Mouse (Mus musculus) kidney, postnatal 4 days (tissue): ENCODE measurements around the gene Tcta.
A peak's percentile ranks its signal among the peaks of the same experiment; 100 is the strongest.
"Not testable (repeated sequence)": the region's sequence is repeated elsewhere in the genome, so short reads cannot be mapped to it uniquely, and the experiment has no call there.

Experiments
- DNase-seq, 2 experiments: peaks; one replicate each; pipeline ENCODE4 v3.0.0; 2021; ENCODE audit warnings: mixed read lengths in 2 of 2

Tcta gene

GRCm38 (mm10) chr9:108308141-108308540 is 2.2 kb upstream of the Tcta start:
- no peak for DNase-seq

- no peak for DNase-seq
These were observed 1.3 kb upstream of the Tcta start for GRCm38 (mm10) chr9:108307021-108307807.

DNA sequence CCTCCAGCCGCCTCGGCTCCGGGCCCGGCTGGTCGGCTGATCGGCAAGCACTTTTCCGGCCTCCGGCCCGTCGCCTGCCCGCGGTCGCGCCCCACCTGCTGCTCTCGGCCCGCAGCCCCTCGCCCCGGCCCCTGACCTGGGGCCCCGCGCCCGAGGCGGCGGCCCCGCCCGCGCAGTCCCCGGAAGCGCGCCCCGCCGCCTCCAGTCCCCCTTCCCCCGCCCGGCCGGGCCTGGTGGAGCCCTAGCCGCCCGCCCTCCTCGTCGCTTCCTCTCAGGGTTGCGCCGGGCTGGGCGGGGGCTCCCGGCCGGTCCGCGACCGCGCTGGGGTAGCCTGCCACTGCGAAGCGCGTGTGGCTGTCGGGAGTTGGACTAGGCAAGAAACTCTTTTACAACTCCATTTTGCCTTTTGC is 616 bp upstream of the Tcta start:
- peak; percentile 86 to 92 for DNase-seq

DNA sequence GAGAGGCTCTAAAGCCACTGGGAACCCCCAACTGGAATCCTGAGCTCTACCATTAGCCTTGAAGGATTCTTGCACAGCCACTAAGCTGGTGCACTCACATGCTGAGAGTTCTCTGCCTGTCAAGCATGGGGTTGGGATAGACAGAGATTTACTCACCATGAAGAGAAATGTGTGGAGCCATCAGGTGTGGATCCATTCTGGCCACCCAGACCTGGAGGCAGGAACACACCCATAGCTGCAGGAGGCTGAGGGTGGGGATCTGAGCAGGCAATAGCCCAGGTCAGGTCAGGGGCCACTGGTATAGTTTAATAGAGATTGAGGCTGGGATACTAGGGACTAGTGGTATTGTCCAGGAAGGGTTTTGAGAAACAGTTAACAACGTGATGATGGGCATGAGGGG is 790 bp downstream of the Tcta start:
- peak in 1 of 2 experiments; percentile 14 for DNase-seq

GRCm38 (mm10) chr9:108304716-108305115 is 1.2 kb downstream of the Tcta start:
- DNase-seq = no peak

- no peak for DNase-seq
These were observed 4.1 kb downstream of the Tcta start for GRCm38 (mm10) chr9:108301853-108302252.

- peak; percentile 73 to 84 for DNase-seq
These were observed 9.3 kb downstream of the Tcta start, which contains the start of gene Amt for GRCm38 (mm10) chr9:108296453-108297355. Gene Amt (plus strand): TSS chr9:108296853.

DNA sequence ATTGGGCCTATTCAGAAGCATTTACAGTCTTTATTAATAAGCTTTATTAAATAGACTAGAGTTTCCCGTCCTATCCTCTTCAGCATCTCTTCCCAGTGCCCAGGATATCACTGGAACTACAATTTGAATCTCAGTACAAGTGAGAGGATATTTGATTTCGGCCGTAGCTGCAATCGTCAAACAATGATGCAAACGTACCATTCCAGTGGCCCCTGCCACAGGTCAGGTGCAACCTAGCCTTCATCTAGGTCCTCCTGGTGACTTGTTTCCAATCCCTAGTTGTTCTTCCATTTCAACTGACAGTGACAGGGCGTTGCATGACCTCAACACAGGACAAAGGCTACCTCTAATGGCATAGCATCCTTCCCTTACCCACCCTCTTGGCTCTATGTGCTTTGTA is 15.2 kb downstream of the Tcta start:
- DNase-seq = no peak

DNA sequence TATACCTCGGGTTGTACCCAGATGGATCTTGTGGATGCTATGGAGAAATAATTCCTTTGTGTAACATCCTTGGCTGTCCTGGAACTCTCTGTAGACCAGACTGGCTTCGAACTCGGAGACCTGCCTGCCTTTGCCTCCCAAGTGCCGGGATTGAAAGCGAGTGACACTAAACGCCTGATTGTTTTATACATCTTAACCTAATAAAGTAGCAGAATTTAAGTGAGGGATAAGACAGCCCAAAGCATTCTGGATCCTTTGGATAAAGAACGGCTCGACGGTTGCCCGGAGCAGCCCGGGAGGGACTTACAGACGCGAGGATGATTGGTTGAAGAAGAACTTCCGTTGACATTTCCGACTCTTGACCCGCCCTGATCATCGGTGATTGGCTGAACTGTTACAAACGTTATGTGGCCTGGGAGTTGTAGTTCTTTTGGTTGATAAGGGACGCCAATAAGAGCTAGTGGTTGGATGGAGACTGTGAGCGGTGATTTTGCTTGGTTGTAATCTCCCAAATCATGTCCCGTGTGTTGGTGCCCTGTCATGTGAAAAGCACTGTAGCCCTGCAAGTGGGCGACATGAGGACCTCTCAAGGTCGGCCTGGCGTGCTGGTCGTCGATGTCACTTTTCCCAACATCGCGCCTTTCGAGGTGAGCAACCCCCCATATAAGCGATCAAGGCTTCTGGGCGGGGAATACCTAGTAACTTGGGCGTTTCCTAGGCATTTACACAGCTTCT is 15.8 kb downstream of the Tcta start, which contains the start of gene Nicn1:
Gene Nicn1, plus strand, starts transcription at position 414 of the 735 bp plus-strand sequence.
- DNase-seq = peak; percentile 88 to 94

DNA sequence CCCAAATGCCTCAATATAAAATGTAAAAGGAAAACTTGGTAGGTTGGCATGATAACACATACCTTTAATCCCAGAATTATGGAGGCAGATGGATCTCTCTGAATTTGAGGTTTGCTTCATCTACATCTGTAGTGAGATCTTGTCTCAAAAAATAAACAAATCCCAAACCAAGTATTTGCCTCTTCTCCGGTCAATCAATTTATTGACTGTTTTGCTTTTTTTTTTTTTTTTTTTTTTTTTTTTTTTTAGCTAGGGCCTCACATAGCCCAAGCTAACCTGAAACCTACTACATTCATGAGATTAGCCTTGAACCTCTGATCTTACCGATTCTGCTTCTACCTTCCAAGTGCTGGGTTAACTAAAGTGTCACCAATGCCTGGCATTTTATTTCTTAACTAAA is 16.6 kb downstream of the Tcta start:
- DNase-seq = no peak

DNA sequence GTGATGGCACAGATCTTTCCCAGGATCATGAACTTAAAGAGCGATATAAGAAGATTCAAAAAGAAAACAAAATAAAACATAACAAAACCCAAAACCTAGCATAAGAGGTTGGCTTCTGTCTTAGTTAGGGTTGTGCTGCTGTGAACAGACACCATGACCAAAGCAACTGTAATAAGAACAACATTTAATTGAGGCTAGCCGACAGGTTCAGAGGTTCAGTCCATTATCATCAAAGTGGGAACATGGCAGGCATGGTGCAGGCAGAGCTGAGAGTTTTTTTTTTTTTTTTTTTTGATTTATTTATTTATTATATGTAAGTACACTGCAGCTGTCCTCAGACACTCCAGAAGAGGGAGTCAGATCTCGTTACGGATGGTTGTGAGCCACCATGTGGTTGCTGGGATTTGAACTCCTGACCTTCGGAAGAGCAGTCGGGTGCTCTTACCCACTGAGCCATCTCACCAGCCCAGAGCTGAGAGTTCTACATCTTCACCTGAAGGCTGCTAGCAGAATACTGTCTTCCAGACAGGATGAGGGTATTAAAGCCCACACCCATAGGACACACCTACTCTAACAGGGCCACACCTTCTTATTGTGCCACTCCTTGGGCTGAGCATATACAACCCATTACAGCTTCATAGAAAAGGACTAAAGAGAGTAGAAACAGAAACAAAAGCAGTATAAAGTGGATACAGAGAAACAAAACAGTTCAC is 18.3 kb downstream of the Tcta start:
- not testable (repeated sequence) for DNase-seq

DNA sequence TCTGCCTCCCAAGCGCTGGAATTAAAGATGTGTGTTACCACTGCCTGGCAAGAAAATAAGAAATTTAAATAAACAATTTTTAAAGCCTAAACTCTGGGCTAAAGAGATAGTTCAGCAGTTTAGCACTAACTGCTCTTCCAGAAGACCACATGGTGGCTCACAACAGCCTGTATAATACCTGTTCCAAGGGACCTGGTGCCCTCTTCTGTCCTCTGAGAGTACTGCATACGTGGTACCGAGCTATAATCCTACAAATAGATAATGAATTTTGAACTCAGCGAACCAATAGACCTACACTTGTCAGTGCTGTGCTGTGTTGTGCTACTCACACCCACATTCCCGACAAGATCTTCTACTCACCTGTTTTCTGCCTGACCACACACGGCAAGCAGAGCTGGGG is 21.6 kb downstream of the Tcta start:
- peak; percentile 88 for DNase-seq

GRCm38 (mm10) chr9:108280071-108280828 is 25.7 kb downstream of the Tcta start:
- peak; percentile 81 to 85 for DNase-seq

GRCm38 (mm10) chr9:108278697-108279450 is 27.1 kb downstream of the Tcta start:
- DNase-seq = peak; percentile 69 to 71

DNA sequence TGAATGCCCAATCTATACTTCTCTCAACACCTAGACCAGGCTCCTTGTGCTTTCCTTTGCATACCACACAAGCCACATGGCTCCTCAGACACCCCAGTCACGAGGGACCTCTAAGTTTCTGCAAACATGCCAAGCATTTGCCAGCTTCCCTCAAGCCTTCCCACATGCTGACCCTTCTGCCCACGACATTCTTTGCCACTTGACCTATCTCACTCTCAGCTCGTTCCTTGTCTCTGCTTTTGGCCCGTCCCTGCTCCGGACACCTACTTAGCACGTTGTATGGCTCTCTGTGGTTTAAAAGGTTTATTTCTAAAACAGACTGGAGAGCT is 30.7 kb downstream of the Tcta start:
- DNase-seq = peak; percentile 24 to 44

GRCm38 (mm10) chr9:108274476-108275330 is 31.3 kb downstream of the Tcta start:
- DNase-seq = peak; percentile 29 to 55

GRCm38 (mm10) chr9:108273485-108273884 is 32.5 kb downstream of the Tcta start:
- no peak for DNase-seq

DNA sequence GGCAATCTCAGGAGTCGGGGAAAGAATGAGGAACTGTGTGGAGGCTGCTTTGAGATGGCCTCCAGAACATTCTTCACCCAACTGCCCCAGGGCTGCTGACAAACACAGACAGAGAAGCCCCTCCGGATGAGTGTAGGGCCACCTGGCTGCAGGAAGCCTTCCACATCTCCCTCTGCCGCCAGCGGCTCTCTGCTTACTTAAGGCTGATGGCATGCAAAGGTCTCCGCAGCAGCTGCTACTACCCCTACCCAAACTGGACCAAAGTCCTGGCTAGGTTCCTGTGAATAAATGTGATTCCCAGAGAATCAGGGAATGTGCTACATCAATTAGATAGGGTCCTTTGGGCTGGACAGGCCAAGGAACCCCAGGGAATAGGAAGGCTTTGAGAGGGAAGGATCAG is 33.3 kb downstream of the Tcta start:
- DNase-seq = no peak

- DNase-seq = peak in 1 of 2 experiments; percentile 21
These were observed 34.0 kb downstream of the Tcta start for GRCm38 (mm10) chr9:108271941-108272340.

GRCm38 (mm10) chr9:108268701-108269100 is 37.3 kb downstream of the Tcta start:
- not testable (repeated sequence) for DNase-seq
